Mouse (Mus musculus) heart, adult 2 months (tissue): ENCODE data around the gene Ripply3. TPM values are rescaled to one million over a fixed set of nuclear protein-coding genes. Genes with fewer than 3 reads are reported as not detected.

ENCODE experiments used
- DNase-seq, 2 experiments: peaks; one replicate each; pipeline ENCODE4 v3.0.0; 2021
- H3K27ac ChIP-seq: fragments of 200-600 bp; 2 replicates; pipeline ENCODE4 v1.8.1; 2022
- H3K27me3 ChIP-seq: fragments of 200-500 bp; 2 replicates; pipeline ENCODE4 v1.6.1; 2012; ENCODE audit warnings: mild to moderate bottlenecking, low read length, inconsistent platforms, mixed read lengths; ENCODE audit not compliant: control insufficient read depth, insufficient read depth
- H3K36me3 ChIP-seq: fragments of 200-500 bp; 2 replicates; pipeline ENCODE4 v1.6.1; 2012; ENCODE audit warnings: low read length, inconsistent platforms; ENCODE audit not compliant: control insufficient read depth, insufficient read depth
- H3K4me1 ChIP-seq: fragments of 200-500 bp; 2 replicates; pipeline ENCODE4 v1.6.1; 2011; ENCODE audit warnings: low read length; ENCODE audit not compliant: control insufficient read depth, insufficient read depth
- H3K4me3 ChIP-seq: fragments of 200-600 bp; 2 replicates; pipeline ENCODE4 v1.8.1; 2022
- H3K79me2 ChIP-seq: fragments of 200-500 bp; replicated peaks from 2 replicates; pipeline ENCODE4 v1.6.1; 2012; ENCODE audit warnings: mild to moderate bottlenecking, inconsistent platforms, low read length, moderate library complexity, mixed read lengths; ENCODE audit not compliant: control insufficient read depth, insufficient read depth
- H3K9ac ChIP-seq: fragments of 200-500 bp; 2 replicates; pipeline ENCODE4 v1.6.1; 2012; ENCODE audit warnings: low read depth, mild to moderate bottlenecking, control low read depth, inconsistent platforms, low read length, mixed read lengths
- CTCF ChIP-seq: fragments of 200-600 bp; IDR thresholded peaks from 2 replicates; pipeline ENCODE4 v1.8.1; 2022; ENCODE audit warnings: antibody characterized with exemption, mild to moderate bottlenecking, moderate library complexity
- EP300 ChIP-seq: fragments of 200-500 bp; IDR thresholded peaks from 2 replicates; pipeline ENCODE4 v1.6.1; 2011; ENCODE audit warnings: low read depth, low read length, control low read depth; ENCODE audit not compliant: insufficient read depth
- POLR2A ChIP-seq: fragments of 200-500 bp; IDR thresholded peaks from 2 replicates; pipeline ENCODE4 v1.6.1; 2011; ENCODE audit warnings: mild to moderate bottlenecking, low read depth, low read length, control low read depth; ENCODE audit not compliant: insufficient read depth
- WGBS: fragments of 180-500 bp; shearing (Covaris S2); methylation state at CpG from one replicate; pipeline ENCODE4 v1.1.7; 2018; 5-methylcytosine and 5-hydroxymethylcytosine counted together
- intact Hi-C: fragments of 180-260 bp; cut with DNase I; formaldehyde crosslinking; loops from one replicate; pipeline ENCODE4 v1.15.1; 2025
- polyA plus RNA-seq: library from polyadenylated mRNA; depleted of rRNA; stranded (reverse); fragments of >200 nt; gene quantifications from 2 replicates; pipeline ENCODE4 v1.2.3, GENCODE M21; 2012
- total RNA-seq, 2 experiments: library from RNA; stranded (reverse); gene quantifications; 2 replicates each; pipeline ENCODE4 v1.2.3; 2021

Gene Ripply3
- total and polyA plus RNA-seq, 3 experiments = 2.9 to 5.1 (median 3.9) TPM

- WGBS = 36% methylated on average over 6 of the region's 6 CpGs
- Histone ChIP-seq H3K27me3 (no peaks in the 10 kb centered on the region), H3K79me2 (no peaks in the 10 kb centered on the region), H3K9ac (peak overlapping the region; percentile 45), H3K27ac (no peak overlapping the region), H3K36me3 (no peaks in the 10 kb centered on the region), H3K4me1 (peaks cover 2% of the 10 kb centered on the region; the same call in 1 of the 2 replicates), H3K4me3 (no peak overlapping the region)
- no peak for DNase-seq
- TF ChIP-seq EP300 (no peak), CTCF (no peak), POLR2A (no peak)
- intact Hi-C loops = no loop called here
These were observed 25.1 kb upstream of the Ripply3 start for GRCm38 (mm10) chr16:94303203-94303535.

- TF ChIP-seq EP300 (no peak), CTCF (no peak), POLR2A (no peak)
- Histone ChIP-seq H3K27ac (no peak overlapping the region), H3K9ac (no peak overlapping the region), H3K4me1 (peaks cover 2% of the 10 kb centered on the region), H3K27me3 (no peaks in the 10 kb centered on the region), H3K79me2 (no peaks in the 10 kb centered on the region), H3K36me3 (0 out of 2 replicates have a peak, but pooled peaks cover 2% of the 10 kb centered on the region), H3K4me3 (no peak overlapping the region)
- 51% methylated on average over 6 of the region's 6 CpGs for WGBS
- intact Hi-C loops = no loop called here
- DNase-seq = no peak
These were observed 20.7 kb upstream of the Ripply3 start for GRCm38 (mm10) chr16:94307526-94307925.

- H3K9ac ChIP-seq = no peak overlapping the region
- intact Hi-C loops = no loop called here
- H3K4me3 ChIP-seq = no peak overlapping the region
- WGBS = 69% methylated on average over 6 of the region's 6 CpGs
- peaks cover 2% of the 10 kb centered on the region for H3K4me1 ChIP-seq
- no peaks in the 10 kb centered on the region for H3K79me2 ChIP-seq
- no peak for TF ChIP-seq EP300
- no peak overlapping the region for H3K27ac ChIP-seq
- DNase-seq = no peak
- H3K36me3 ChIP-seq = 0 out of 2 replicates have a peak, but pooled peaks cover 2% of the 10 kb centered on the region
- no peaks in the 10 kb centered on the region for H3K27me3 ChIP-seq
These were observed 20.3 kb upstream of the Ripply3 start for GRCm38 (mm10) chr16:94307942-94308341.

- 53% methylated on average over 4 of the region's 4 CpGs for WGBS
- Histone ChIP-seq H3K9ac (no peak overlapping the region), H3K4me1 (peaks cover 1% of the 10 kb centered on the region), H3K4me3 (no peak overlapping the region), H3K79me2 (no peaks in the 10 kb centered on the region), H3K27ac (no peak overlapping the region), H3K36me3 (0 out of 2 replicates have a peak, but pooled peaks cover 2% of the 10 kb centered on the region), H3K27me3 (no peaks in the 10 kb centered on the region)
- TF ChIP-seq CTCF = no peak
- no peak for TF ChIP-seq POLR2A
- no peak for TF ChIP-seq EP300
- DNase-seq = peak; percentile 31 to 54
- intact Hi-C loops = no loop called here
These were observed 19.2 kb upstream of the Ripply3 start for GRCm38 (mm10) chr16:94309025-94309424.

GRCm38 (mm10) chr16:94311416-94311815 is 16.8 kb upstream of the Ripply3 start:
- Histone ChIP-seq H3K27ac (no peak overlapping the region), H3K79me2 (no peaks in the 10 kb centered on the region), H3K4me3 (no peak overlapping the region), H3K4me1 (peaks cover 3% of the 10 kb centered on the region), H3K27me3 (no peaks in the 10 kb centered on the region), H3K9ac (no peak overlapping the region), H3K36me3 (0 out of 2 replicates have a peak, but pooled peaks cover 2% of the 10 kb centered on the region)
- intact Hi-C loops = loop anchor here (1.0 kb wide), 1 partner anchor 21 kb away; no protein-coding TSS in a partner anchor
- WGBS = 62% methylated on average over 1 of the region's 1 CpGs
- DNase-seq = no peak
- TF ChIP-seq POLR2A = no peak
- TF ChIP-seq EP300 = no peak
- no peak for TF ChIP-seq CTCF

GRCm38 (mm10) chr16:94311931-94312330 is 16.3 kb upstream of the Ripply3 start:
- H3K4me1 ChIP-seq = peaks cover 3% of the 10 kb centered on the region
- intact Hi-C loops = loop anchor here (1.0 kb wide), 1 partner anchor 22 kb away; no protein-coding TSS in a partner anchor
- peak overlapping the region; percentile 76 for H3K4me3 ChIP-seq
- no peaks in the 10 kb centered on the region for H3K79me2 ChIP-seq
- 0 out of 2 replicates have a peak, but pooled peaks cover 2% of the 10 kb centered on the region for H3K36me3 ChIP-seq
- no peak for DNase-seq
- H3K27me3 ChIP-seq = no peaks in the 10 kb centered on the region
- TF ChIP-seq EP300 (no peak), CTCF (no peak), POLR2A (no peak)
- WGBS = 59% methylated on average over 4 of the region's 4 CpGs
- H3K9ac ChIP-seq = no peak overlapping the region; the same call in 1 of the 2 replicates
- peak overlapping the region; percentile 100 for H3K27ac ChIP-seq
